In the genomic region with DNA sequence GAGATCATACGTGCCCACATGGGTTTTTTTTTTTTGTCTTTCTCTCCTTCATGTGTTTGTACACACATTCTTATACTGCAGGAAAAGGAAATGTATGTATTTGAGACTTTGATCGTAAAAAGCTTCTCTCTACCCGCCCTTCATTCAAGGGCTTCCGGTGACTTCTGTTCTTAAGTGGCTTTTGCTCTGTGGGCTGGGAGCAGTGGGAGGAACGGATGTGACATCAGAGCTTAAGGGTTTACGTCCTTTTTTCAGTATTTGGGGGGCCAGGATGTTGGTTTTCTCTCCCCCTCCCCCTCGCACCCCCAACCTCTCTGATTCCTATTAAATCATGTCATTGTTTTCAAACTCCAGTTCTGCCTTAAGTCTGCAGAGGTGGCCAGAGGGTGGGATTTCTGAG, we compare ENCODE assay signal across 16 mouse cellular contexts.
DNase-seq lines count a peak whose midpoint lies in the region; ATAC-seq and TF ChIP-seq lines count a peak whose summit lies in the region.
"Had no signal": no experiment of that assay in that cellular context is flagged by ENCODE, and none has a peak within 500 bp of the region (broad histone marks: within the 10 kb centered on the region; RNA-seq: fewer than 3 reads in every experiment).

No protein-coding gene starts in this region.

- WGBS in lung, embryonic 14.5 days, result 40% methylated on average over 7 of the region's 7 CpGs
- 13% methylated on average over 7 of the region's 7 CpGs for WGBS in thymus, adult 2 months

- no peaks in the 10 kb centered on the region for H3K9me3 ChIP-seq in lung, embryonic 14.5 days (ENCODE audit: low read depth, low read length)
- H3K9me3 ChIP-seq: embryonic facial prominence, embryonic 13.5 days; forebrain, embryonic 12.5 days; heart, embryonic 13.5 days; hindbrain, embryonic 13.5 days had no signal

- peaks cover 4% of the 10 kb centered on the region; the same call in 1 of the 2 replicates for H3K4me1 ChIP-seq in lung, embryonic 14.5 days (ENCODE audit: insufficient read depth)
- peaks cover 11% of the 10 kb centered on the region for H3K4me1 ChIP-seq in thymus, adult 2 months (replicated peaks; ENCODE audit: control insufficient read depth, insufficient read depth, low read length)

- no peak overlapping the region for H3K9ac ChIP-seq in lung, embryonic 14.5 days
- H3K9ac ChIP-seq: embryonic facial prominence, embryonic 13.5 days; forebrain, embryonic 12.5 days; heart, embryonic 13.5 days; hindbrain, embryonic 13.5 days had no signal

- TF ChIP-seq CTCF in lung, embryonic 14.5 days (IDR thresholded peaks at IDR 0.05; ENCODE audit: low read depth), result no peak
- no peak for TF ChIP-seq CTCF in thymus, adult 2 months (IDR thresholded peaks at IDR 0.05; ENCODE audit: borderline replicate concordance, control insufficient read depth, extremely low read depth, insufficient read depth, low read length, poor library complexity)

- no peak for TF ChIP-seq POLR2A in thymus, adult 2 months (IDR thresholded peaks at IDR 0.05; ENCODE audit: control insufficient read depth, extremely low read depth, insufficient read depth, low read length, poor library complexity)

- H3K36me3 ChIP-seq in lung, embryonic 14.5 days (ENCODE audit: insufficient read depth), result peaks cover 53% of the 10 kb centered on the region
- H3K36me3 ChIP-seq in thymus, adult 2 months (ENCODE audit: control insufficient read depth, insufficient read depth, low read length), result no peaks in the 10 kb centered on the region

- no peak overlapping the region for H3K4me3 ChIP-seq in lung, embryonic 14.5 days (ENCODE audit: low read depth, low read length)
- peak overlapping the region; percentile 27 for H3K4me3 ChIP-seq in thymus, adult 2 months (ENCODE audit: control insufficient read depth, insufficient read depth, low read length)
- H3K4me3 ChIP-seq: embryonic facial prominence, embryonic 13.5 days; forebrain, embryonic 12.5 days; heart, embryonic 13.5 days; hindbrain, embryonic 13.5 days had no signal

- H3K4me2 ChIP-seq in lung, embryonic 14.5 days, result peak overlapping the region; percentile 7; the same call in 1 of the 2 replicates
- H3K4me2 ChIP-seq: embryonic facial prominence, embryonic 13.5 days; forebrain, embryonic 12.5 days; heart, embryonic 13.5 days; hindbrain, embryonic 13.5 days had no signal

- no peaks in the 10 kb centered on the region for H3K27me3 ChIP-seq in lung, embryonic 14.5 days (ENCODE audit: insufficient read depth, low read length)
- H3K27me3 ChIP-seq in thymus, adult 2 months (ENCODE audit: control insufficient read depth, insufficient read depth, low read length), result no peaks in the 10 kb centered on the region
- H3K27me3 ChIP-seq: embryonic facial prominence, embryonic 13.5 days; heart, embryonic 13.5 days; hindbrain, embryonic 13.5 days had no signal

- intact Hi-C loops in left cerebral cortex, postnatal 14 days (cut with DNase I), result no loop called here

- no peak for ATAC-seq in lung, embryonic 14.5 days (ENCODE audit: insufficient read depth)
- ATAC-seq in CD4-positive, CD25-positive, alpha-beta regulatory T cell, adult 4 months, result peak; percentile 94
- peak; percentile 92 for ATAC-seq in megakaryocyte progenitor cell, adult 5-6 weeks (replicated peaks; ENCODE audit: poor library complexity)

- DNase-seq in lung, embryonic 14.5 days, result peak; percentile 62
- DNase-seq in lung, adult 18-20 months, result no peak
- peak; percentile 62 for DNase-seq in thymus, adult 2 months
- no peak for DNase-seq in left cerebral cortex, postnatal 14 days (ENCODE audit: low spot score in 2 of 2)
- DNase-seq in layer of hippocampus, postnatal 36 days, result no peak
- DNase-seq in layer of hippocampus, postnatal 10 days (ENCODE audit: low spot score in 2 of 2), result no peak
- DNase-seq: adrenal gland, postnatal 10 days; cerebellum, postnatal 10 days; kidney, postnatal 14 days; liver had no signal

- H3K27ac ChIP-seq in lung, embryonic 14.5 days (ENCODE audit: low read depth), result 0 out of 2 replicates have a peak overlapping the region, but pooled peaks have one; percentile 12
- H3K27ac ChIP-seq in thymus, adult 2 months (ENCODE audit: control insufficient read depth, insufficient read depth, low read length), result peak overlapping the region; percentile 98
- H3K27ac ChIP-seq: heart, embryonic 13.5 days; hindbrain, embryonic 13.5 days had no signal

Comparison
In these comparisons a context has a peak if more than half of its experiments do, and no peak if none do; other contexts are left out.
1. DNase-seq: peak in lung, embryonic 14.5 days (single experiment) and thymus, adult 2 months (single experiment); none in lung, adult 18-20 months (0 of 2), left cerebral cortex, postnatal 14 days (0 of 2), layer of hippocampus, postnatal 36 days (0 of 2) and layer of hippocampus, postnatal 10 days (0 of 2).